In the genomic region with DNA sequence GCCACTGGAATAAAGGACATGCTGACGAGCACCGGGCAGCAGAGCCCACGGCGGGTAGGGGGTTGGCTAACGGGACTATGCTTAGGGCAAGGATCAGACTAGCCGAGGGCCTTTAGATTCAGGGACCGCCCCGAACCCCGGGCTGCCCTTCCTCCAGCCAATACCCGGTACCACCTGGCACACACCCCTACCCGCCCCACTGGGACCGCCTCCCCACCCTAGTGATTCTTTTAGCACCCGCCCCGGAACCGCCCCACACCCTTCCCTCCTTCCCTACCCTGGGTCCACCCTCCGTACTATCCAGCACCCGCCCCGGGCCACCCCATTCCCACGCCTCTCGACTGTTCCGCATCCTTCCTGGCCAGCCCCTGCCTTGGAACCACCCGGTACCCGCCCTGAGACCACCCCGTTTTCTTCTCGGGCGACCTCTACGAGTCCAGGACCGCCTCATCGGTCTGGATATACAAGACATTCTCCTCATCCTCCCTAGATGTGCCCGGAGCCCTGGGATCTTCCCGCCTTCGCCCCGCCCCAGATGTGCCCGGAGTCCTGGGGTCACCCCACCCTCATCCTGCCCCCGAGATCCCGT, we compare ENCODE assay signal across 7 mouse cellular contexts. TPM values are rescaled to one million over a fixed set of nuclear protein-coding genes. Genes with fewer than 3 reads are reported as not detected.
A peak's percentile ranks its signal among the peaks of the same experiment; 100 is the strongest.
DNase-seq lines count a peak whose midpoint lies in the region.

No protein-coding gene starts in this region.

- H3K27me3 ChIP-seq in embryonic facial prominence, embryonic 10.5 days (replicated peaks; ENCODE audit: low read depth, poor library complexity, severe bottlenecking): peaks cover 12% of the 10 kb centered on the region

- H3K4me1 ChIP-seq in embryonic facial prominence, embryonic 10.5 days: peaks cover 20% of the 10 kb centered on the region

- no peaks in the 10 kb centered on the region for H3K9me3 ChIP-seq in embryonic facial prominence, embryonic 10.5 days

- no peaks in the 10 kb centered on the region for H3K36me3 ChIP-seq in embryonic facial prominence, embryonic 10.5 days (replicated peaks)

- intact Hi-C loops in left cerebral cortex, postnatal 36 days (cut with DNase I): loop anchor here (5.0 kb wide), 1 partner anchor 72 kb away; no protein-coding TSS in a partner anchor

- peak overlapping the region; percentile 69 for H3K27ac ChIP-seq in embryonic facial prominence, embryonic 10.5 days (replicated peaks)

- under 1% methylated on average over 36 of the region's 36 CpGs for WGBS in embryonic facial prominence, embryonic 10.5 days

- peak; percentile 88 for DNase-seq in adrenal gland, adult 8-10 months
- DNase-seq in embryonic facial prominence, embryonic 10.5 days (ENCODE audit: low spot score): peak; percentile 51
- peak; percentile 99 for DNase-seq in heart, adult 11 months
- DNase-seq in kidney, adult 11 months: peak; percentile 95
- DNase-seq in left cerebral cortex, postnatal 36 days (ENCODE audit: low spot score in 2 of 2): peak; percentile 75 to 79
- peak; percentile 57 for DNase-seq in mesoderm, embryonic 11.5 days (ENCODE audit: low read depth, low spot score)
- peak; percentile 27 for DNase-seq in skeletal muscle tissue, adult 2 months (ENCODE audit: low read depth, low spot score)

- peak overlapping the region; percentile 75 for H3K4me3 ChIP-seq in embryonic facial prominence, embryonic 10.5 days

RNA-seq across cellular contexts. Expression of a gene that starts 0.7 kb away (rescaled TPM):
- total RNA-seq in adrenal gland, adult 8-10 months (2022): 10 to 100 TPM; 19.1 to 62.6 (median 45.5) TPM
- polyA plus RNA-seq in embryonic facial prominence, embryonic 10.5 days (2016; fragmentation: Nextera tagmentation; extraction: Ambion mirVana): 1.8 and 2.3 TPM in 2 replicates
- 10 to 100 TPM; 15.1 to 20.1 TPM for total RNA-seq in left cerebral cortex, postnatal 36 days (2021)

Comparison
In these comparisons a context has a peak if more than half of its experiments do, and no peak if none do; other contexts are left out.
1. Peak in every context shown above with its lines: DNase-seq, H3K4me3 ChIP-seq and H3K27ac ChIP-seq.
2. DNase-seq: peak in every context shown above with its lines; median percentile 99 in heart, adult 11 months; 95 in kidney, adult 11 months; 88 in adrenal gland, adult 8-10 months; 77 in left cerebral cortex, postnatal 36 days; 57 in mesoderm, embryonic 11.5 days; 51 in embryonic facial prominence, embryonic 10.5 days; 27 in skeletal muscle tissue, adult 2 months.